Mouse (Mus musculus): ENCODE results near the gene Tpm4. TPM values are rescaled to one million over a fixed set of nuclear protein-coding genes. Genes with fewer than 3 reads are reported as not detected.

Tpm4 gene
- polyA plus RNA-seq, 1 experiment from 2014 or later = 829 TPM

GRCm38 (mm10) chr8:72131251-72131650 is 3.5 kb upstream of the Tpm4 start:
- H3K27ac ChIP-seq = peak overlapping the region; percentile 61

GRCm38 (mm10) chr8:72131901-72132300 is 2.9 kb upstream of the Tpm4 start:
- DNase-seq (ENCODE audit: low spot score) = no peak
- 85% methylated on average over 2 of the region's 2 CpGs for WGBS
- H3K36me3 ChIP-seq = no peaks in the 10 kb centered on the region
- H3K27me3 ChIP-seq (ENCODE audit: low read depth, poor library complexity, severe bottlenecking) = no peaks in the 10 kb centered on the region
- H3K9me3 ChIP-seq (replicated peaks) = no peaks in the 10 kb centered on the region
- H3K4me1 ChIP-seq = peaks cover 27% of the 10 kb centered on the region
- no peak overlapping the region for H3K4me3 ChIP-seq
- peak overlapping the region; percentile 61 for H3K27ac ChIP-seq

More at GRCm38 (mm10) chr8:72131251-72131650, 3.5 kb upstream of the Tpm4 start:
- no peaks in the 10 kb centered on the region for H3K27me3 ChIP-seq (ENCODE audit: low read depth, poor library complexity, severe bottlenecking)
- H3K4me1 ChIP-seq = peaks cover 27% of the 10 kb centered on the region
- no peaks in the 10 kb centered on the region for H3K36me3 ChIP-seq
- no peaks in the 10 kb centered on the region for H3K9me3 ChIP-seq (replicated peaks)
- WGBS = 50% methylated on average over 2 of the region's 2 CpGs
- peak; percentile 37 for DNase-seq (ENCODE audit: low spot score)
- H3K4me3 ChIP-seq = no peak overlapping the region

- no peak for DNase-seq (ENCODE audit: low spot score)
- Histone ChIP-seq H3K9me3 (replicated peaks) (no peaks in the 10 kb centered on the region), H3K4me1 (peaks cover 31% of the 10 kb centered on the region), H3K27me3 (ENCODE audit: low read depth, poor library complexity, severe bottlenecking) (no peaks in the 10 kb centered on the region), H3K27ac (peak overlapping the region; percentile 61; the same call in 1 of the 2 replicates), H3K4me3 (no peak overlapping the region), H3K36me3 (peaks cover under 1% of the 10 kb centered on the region; the same call in 1 of the 2 replicates)
- WGBS = 88% methylated on average over 1 of the region's 1 CpGs
These were observed 2.4 kb upstream of the Tpm4 start for GRCm38 (mm10) chr8:72132417-72132816.

- Histone ChIP-seq H3K4me3 (no peak overlapping the region), H3K36me3 (peaks cover 5% of the 10 kb centered on the region), H3K27ac (peak overlapping the region; percentile 46; the same call in 1 of the 2 replicates), H3K4me1 (peaks cover 36% of the 10 kb centered on the region), H3K9me3 (replicated peaks) (no peaks in the 10 kb centered on the region), H3K27me3 (ENCODE audit: low read depth, poor library complexity, severe bottlenecking) (no peaks in the 10 kb centered on the region)
- 92% methylated on average over 1 of the region's 1 CpGs for WGBS
- DNase-seq (ENCODE audit: low spot score) = no peak
These were observed 1.9 kb upstream of the Tpm4 start for GRCm38 (mm10) chr8:72132891-72133290.

GRCm38 (mm10) chr8:72133507-72133906 is 1.3 kb upstream of the Tpm4 start:
- Histone ChIP-seq H3K27me3 (ENCODE audit: low read depth, poor library complexity, severe bottlenecking) (no peaks in the 10 kb centered on the region), H3K27ac (no peak overlapping the region), H3K36me3 (peaks cover 11% of the 10 kb centered on the region), H3K4me1 (peaks cover 39% of the 10 kb centered on the region), H3K4me3 (no peak overlapping the region), H3K9me3 (replicated peaks) (no peaks in the 10 kb centered on the region)
- DNase-seq (ENCODE audit: low spot score) = no peak
- whole genome bisulfite sequencing = 59% methylated on average over 1 of the region's 1 CpGs

GRCm38 (mm10) chr8:72135446-72136301 is 899 bp downstream of the Tpm4 start:
- peak overlapping the region; percentile 92 for H3K4me3 ChIP-seq
- peak overlapping the region; percentile 100 for H3K27ac ChIP-seq
- H3K36me3 ChIP-seq = peaks cover 33% of the 10 kb centered on the region
- peak; percentile 80 for DNase-seq (ENCODE audit: low spot score)
- under 1% methylated on average over 62 of the region's 62 CpGs for WGBS
- no peaks in the 10 kb centered on the region for H3K9me3 ChIP-seq (replicated peaks)
- H3K27me3 ChIP-seq (ENCODE audit: low read depth, poor library complexity, severe bottlenecking) = no peaks in the 10 kb centered on the region
- H3K4me1 ChIP-seq = peaks cover 39% of the 10 kb centered on the region

GRCm38 (mm10) chr8:72136302-72136978 is 1.7 kb downstream of the Tpm4 start:
- peaks cover 33% of the 10 kb centered on the region for H3K4me1 ChIP-seq
- H3K36me3 ChIP-seq = peaks cover 40% of the 10 kb centered on the region
- H3K27me3 ChIP-seq (ENCODE audit: low read depth, poor library complexity, severe bottlenecking) = no peaks in the 10 kb centered on the region
- peak overlapping the region; percentile 92 for H3K4me3 ChIP-seq
- H3K9me3 ChIP-seq (replicated peaks) = no peaks in the 10 kb centered on the region
- 0% methylated on average over 18 of the region's 18 CpGs for WGBS
- peak overlapping the region; percentile 100 for H3K27ac ChIP-seq
- DNase-seq (ENCODE audit: low spot score) = peak; percentile 81

- Histone ChIP-seq H3K4me3 (peak overlapping the region; percentile 92), H3K4me1 (peaks cover 25% of the 10 kb centered on the region), H3K9me3 (replicated peaks) (no peaks in the 10 kb centered on the region), H3K27me3 (ENCODE audit: low read depth, poor library complexity, severe bottlenecking) (no peaks in the 10 kb centered on the region), H3K36me3 (peaks cover 50% of the 10 kb centered on the region), H3K27ac (peak overlapping the region; percentile 100)
- DNase-seq (ENCODE audit: low spot score) = no peak
- 82% methylated on average over 2 of the region's 2 CpGs for WGBS
These were observed 2.7 kb downstream of the Tpm4 start for GRCm38 (mm10) chr8:72137431-72137830.

GRCm38 (mm10) chr8:72138456-72138855 is 3.7 kb downstream of the Tpm4 start:
- Histone ChIP-seq H3K27ac (no peak overlapping the region), H3K4me3 (no peak overlapping the region), H3K27me3 (ENCODE audit: low read depth, poor library complexity, severe bottlenecking) (no peaks in the 10 kb centered on the region), H3K9me3 (replicated peaks) (no peaks in the 10 kb centered on the region), H3K4me1 (peaks cover 20% of the 10 kb centered on the region), H3K36me3 (peaks cover 60% of the 10 kb centered on the region)
- DNase-seq (ENCODE audit: low spot score) = no peak
- 93% methylated on average over 5 of the region's 5 CpGs for WGBS

- WGBS = 93% methylated on average over 13 of the region's 13 CpGs
- Histone ChIP-seq H3K27ac (no peak overlapping the region), H3K4me3 (no peak overlapping the region), H3K27me3 (ENCODE audit: low read depth, poor library complexity, severe bottlenecking) (no peaks in the 10 kb centered on the region), H3K36me3 (peaks cover 100% of the 10 kb centered on the region), H3K9me3 (replicated peaks) (no peaks in the 10 kb centered on the region), H3K4me1 (no peaks in the 10 kb centered on the region)
- DNase-seq (ENCODE audit: low spot score) = no peak
These were observed 8.6 kb downstream of the Tpm4 start for GRCm38 (mm10) chr8:72143256-72143824.

- H3K4me3 ChIP-seq = no peak overlapping the region
- DNase-seq (ENCODE audit: low spot score) = no peak
- no peaks in the 10 kb centered on the region for H3K9me3 ChIP-seq (replicated peaks)
- no peaks in the 10 kb centered on the region for H3K27me3 ChIP-seq (ENCODE audit: low read depth, poor library complexity, severe bottlenecking)
- WGBS = 87% methylated on average over 5 of the region's 5 CpGs
- no peak overlapping the region for H3K27ac ChIP-seq
- H3K36me3 ChIP-seq = peaks cover 97% of the 10 kb centered on the region
- no peaks in the 10 kb centered on the region for H3K4me1 ChIP-seq
These were observed 9.7 kb downstream of the Tpm4 start for GRCm38 (mm10) chr8:72144345-72144975.

- H3K9me3 ChIP-seq (replicated peaks) = no peaks in the 10 kb centered on the region
- 96% methylated on average over 3 of the region's 3 CpGs for WGBS
- H3K27ac ChIP-seq = no peak overlapping the region
- H3K4me1 ChIP-seq = no peaks in the 10 kb centered on the region
- H3K36me3 ChIP-seq = peaks cover 97% of the 10 kb centered on the region
- no peak for DNase-seq (ENCODE audit: low spot score)
- no peaks in the 10 kb centered on the region for H3K27me3 ChIP-seq (ENCODE audit: low read depth, poor library complexity, severe bottlenecking)
- no peak overlapping the region for H3K4me3 ChIP-seq
These were observed 10.7 kb downstream of the Tpm4 start for GRCm38 (mm10) chr8:72145511-72145910.

Measured in limb, embryonic 10.5 days (tissue).